Mouse (Mus musculus) hindlimb bud, embryonic 11.5 days (tissue): ENCODE results near the gene Hnrnpab.

ENCODE experiments used
- DNase-seq: peaks from one replicate; pipeline ENCODE4 v3.0.0-alpha.2; 2012; ENCODE audit warnings: low read depth, low spot score; ENCODE audit errors: extremely low spot score

The Hnrnpab gene

GRCm38 (mm10) chr11:51607096-51607738 lies 570 bp upstream of the Hnrnpab start:
- no peak for DNase-seq

GRCm38 (mm10) chr11:51605602-51606446 lies 823 bp downstream of the Hnrnpab start:
- no peak for DNase-seq

- DNase-seq = no peak
Observed at GRCm38 (mm10) chr11:51602253-51602652, 4.4 kb downstream of the Hnrnpab start.

DNA sequence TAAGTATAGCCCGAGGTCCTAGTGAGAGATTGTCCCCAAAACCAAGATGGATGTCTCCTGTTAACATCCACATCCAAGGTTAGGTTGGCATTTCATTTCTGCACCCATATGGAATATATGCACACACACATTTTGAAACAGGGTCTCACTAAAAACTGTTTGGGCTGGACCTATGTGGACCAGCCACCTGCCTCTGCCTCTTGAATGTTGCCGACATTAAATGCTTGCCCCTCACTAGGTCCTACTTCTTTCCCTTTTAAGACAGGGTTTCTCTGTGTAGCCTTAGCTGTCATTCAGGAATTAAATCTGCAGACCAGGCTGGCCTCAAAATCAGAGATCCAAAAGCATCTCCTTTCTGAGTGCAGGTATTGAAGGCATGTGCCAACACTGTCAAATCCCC lies 9.1 kb downstream of the Hnrnpab start:
- DNase-seq = no peak

- DNase-seq = no peak
Observed at GRCm38 (mm10) chr11:51595459-51596083, 11.1 kb downstream of the Hnrnpab start.

DNA sequence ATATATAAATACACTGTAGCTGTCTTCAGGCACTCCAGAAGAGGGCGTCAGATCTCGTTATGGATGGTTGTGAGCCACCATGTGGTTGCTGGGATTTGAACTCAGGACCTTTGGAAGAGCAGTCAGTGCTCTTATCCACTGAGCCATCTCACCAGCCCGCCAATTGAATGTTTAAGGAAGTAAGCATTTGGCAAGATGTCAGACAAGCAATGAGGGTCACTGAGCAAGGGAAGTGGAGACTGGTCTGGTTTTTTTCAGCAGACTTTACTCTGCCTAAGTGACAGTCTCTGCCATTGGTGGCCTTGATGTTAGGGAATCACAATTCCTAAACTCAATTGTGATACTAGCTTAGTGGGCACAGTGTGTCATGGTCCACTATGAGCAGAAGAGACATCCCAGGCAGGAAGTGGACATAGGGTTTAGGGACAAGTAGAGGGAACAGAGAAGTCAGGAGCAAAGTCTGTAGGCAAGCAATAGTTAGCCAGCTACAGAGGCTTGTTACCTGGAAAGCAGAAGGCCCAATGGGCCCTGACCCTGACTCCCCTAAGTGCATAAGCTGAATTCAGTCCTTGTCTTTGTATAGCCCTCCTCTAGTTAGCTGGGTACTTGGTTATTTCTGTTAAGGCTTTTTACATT lies 11.8 kb downstream of the Hnrnpab start:
- DNase-seq = no peak

GRCm38 (mm10) chr11:51593849-51594248 lies 12.8 kb downstream of the Hnrnpab start:
- no peak for DNase-seq

GRCm38 (mm10) chr11:51593368-51593767 lies 13.3 kb downstream of the Hnrnpab start:
- no peak for DNase-seq

GRCm38 (mm10) chr11:51591915-51592314 lies 14.7 kb downstream of the Hnrnpab start:
- DNase-seq = no peak

DNA sequence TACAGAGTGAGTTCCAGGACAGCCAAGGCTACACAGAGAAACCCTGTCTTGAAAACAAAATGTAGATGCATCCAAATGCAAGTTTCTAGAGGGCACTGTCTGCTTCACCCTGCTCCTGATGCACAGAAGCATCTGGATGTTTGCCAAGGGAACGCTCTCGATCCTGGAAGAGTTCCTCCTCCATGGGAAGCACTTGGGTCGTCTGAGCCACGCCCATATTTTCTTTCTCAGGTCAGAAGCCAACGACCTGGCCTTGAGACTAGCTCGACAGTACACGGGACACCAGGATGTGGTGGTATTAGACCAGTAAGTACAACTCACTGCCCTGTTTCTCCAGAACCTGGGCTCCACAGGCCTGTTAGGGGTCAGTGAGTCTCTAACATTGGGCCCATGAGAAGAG lies 15.5 kb downstream of the Hnrnpab start:
- DNase-seq = no peak

DNA sequence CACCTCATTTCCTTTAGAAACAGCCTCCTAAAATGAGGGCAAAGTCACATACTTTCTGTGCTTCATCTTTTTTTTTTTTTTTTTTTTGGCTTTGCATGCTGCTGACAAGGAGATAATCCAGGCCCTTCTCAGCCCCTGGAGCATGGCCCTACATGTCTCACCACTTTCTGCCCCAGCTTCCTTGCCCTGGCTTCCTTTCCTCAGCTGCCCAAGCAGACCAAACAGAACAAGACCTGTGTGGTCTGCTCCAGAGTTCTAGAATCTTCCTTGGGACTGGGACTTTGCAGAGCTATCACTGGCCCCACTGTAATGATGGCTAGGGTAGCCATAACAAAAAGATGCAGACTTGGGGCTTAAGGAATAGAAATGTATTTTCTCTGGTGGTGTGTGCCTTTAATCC lies 16.6 kb downstream of the Hnrnpab start:
- no peak for DNase-seq

DNA sequence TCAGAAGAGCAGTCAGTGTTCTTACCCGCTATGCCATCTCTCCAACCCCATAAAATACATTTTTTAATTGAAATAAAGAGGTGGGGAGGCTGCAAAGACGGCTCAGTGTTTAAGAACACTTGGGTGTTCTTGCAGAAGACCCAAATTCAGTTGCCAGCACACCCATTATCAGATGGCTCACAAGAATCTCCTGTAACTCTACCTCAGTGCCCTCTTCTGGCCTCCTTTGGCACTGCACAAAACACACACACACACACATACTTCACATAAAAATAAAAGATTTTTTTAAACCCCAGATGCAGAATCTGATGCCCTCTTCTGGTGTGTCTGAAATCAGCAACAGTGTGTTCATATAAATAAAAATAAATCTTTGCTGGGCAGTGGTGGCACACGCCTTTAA lies 17.8 kb downstream of the Hnrnpab start:
- no peak for DNase-seq

DNA sequence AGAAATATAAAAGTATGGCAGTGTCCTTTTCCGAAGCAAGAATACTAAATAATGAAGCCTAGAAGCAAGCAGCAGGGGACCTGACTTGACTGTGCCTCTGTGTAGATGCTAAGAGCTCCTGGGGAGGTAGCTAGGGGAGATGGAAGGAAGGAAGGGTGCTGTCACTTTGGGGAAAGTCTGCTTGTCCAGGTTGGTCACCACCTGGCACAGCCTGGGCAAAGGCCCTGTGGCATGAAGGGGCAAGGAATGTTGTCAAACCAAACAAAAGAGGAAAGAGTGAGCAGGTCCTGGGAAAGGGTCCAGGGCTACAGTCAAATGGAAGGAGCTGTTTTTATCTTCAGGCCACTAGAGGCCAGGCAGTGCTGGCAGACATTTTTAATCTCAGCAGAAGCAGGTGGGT lies 19.6 kb downstream of the Hnrnpab start:
- no peak for DNase-seq

DNA sequence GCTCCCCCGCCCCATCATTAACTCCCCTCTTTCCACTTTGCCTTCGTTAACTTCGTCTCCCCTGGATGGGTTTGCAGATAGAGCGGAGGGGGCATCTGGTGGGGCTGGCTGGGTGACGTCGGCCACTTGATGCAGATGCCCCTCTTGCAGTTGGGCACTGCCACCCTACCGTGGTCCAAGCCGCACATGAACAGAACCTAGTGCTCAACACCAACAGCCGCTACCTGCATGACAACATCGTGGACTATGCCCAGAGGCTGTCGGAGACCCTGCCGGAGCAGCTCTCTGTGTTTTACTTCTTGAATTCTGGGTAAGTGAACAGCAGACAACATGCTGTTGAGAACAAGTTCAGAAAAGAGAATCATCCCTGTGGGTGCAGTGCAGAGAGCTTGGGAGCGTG lies 20.2 kb downstream of the Hnrnpab start:
- DNase-seq = no peak

DNA sequence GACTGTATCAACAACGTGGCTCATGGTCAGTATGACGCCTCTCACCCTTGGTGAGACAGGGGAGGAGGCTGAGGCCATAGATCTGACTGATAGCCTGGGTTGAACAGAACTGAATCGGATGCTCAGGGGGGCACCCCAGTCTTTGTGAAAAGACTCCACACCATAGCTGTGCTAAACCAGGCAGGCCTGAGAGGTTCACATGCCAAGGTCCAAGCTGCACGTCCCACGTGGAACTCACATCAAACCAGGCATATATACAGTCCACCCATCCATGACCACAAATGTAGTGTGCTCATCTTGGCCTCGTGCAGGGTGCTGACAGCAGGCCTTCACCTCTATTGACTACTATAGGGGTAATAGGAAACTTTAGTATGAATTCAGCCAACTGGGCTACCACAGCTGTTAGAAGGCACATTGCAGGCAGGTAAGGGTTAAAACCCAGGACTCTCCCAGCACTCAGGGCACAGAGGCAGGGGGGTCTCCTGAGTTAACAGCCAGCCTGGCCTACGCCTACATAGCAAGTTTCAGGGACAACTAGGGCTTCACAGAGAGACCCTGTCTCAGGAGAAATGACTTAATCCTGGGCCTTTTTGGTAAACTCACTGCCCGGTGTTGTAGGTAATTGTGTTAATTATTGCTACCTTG lies 20.9 kb downstream of the Hnrnpab start:
- no peak for DNase-seq

DNA sequence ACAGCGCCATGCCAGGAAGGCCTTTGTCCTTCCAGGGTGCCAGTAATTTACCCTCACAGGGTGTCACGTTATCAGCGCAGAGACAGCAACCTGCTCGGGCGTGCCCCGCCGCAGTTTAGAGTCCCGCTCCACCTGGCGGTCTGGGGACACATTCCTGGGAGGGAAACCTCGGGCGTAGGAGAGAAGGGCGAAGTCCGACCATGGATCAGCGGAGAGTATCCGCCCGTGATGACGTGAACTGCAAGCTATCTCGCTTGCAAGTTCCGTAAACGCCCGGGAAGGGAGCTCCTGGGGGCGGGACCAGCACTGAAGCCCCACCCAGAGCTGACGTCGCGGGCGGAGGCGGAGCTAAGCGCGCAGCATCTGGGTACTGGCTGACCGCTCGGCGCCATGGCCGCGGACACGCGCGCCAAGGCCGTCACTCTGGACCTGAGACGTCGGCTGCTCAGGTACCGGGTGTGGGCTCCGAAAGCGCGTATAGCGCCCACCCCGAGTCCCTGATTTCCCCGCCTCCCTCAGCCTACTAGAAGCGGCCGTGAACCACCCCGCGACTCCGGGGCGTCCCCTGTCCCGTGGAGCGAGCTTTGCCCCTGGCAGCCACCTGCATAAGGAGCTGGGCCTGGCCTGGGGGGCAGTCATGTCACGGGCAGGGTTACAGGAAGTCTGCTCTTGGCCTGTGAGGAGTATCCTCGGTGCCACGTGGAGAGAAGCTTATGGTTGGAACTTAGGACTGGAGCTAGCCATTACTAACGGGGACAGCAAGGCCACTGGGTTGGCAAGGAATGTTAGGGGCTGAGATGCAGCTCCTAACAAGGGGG lies 22.0 kb downstream of the Hnrnpab start, which contains the start of gene Phykpl:
Phykpl (plus strand) TSS at position 327 of the 818 bp plus-strand sequence.
- peak; percentile 88 for DNase-seq

- no peak for DNase-seq
Observed at GRCm38 (mm10) chr11:51584057-51584430, 22.6 kb downstream of the Hnrnpab start.

- no peak for DNase-seq
Observed at GRCm38 (mm10) chr11:51582713-51583112, 23.9 kb downstream of the Hnrnpab start.

DNA sequence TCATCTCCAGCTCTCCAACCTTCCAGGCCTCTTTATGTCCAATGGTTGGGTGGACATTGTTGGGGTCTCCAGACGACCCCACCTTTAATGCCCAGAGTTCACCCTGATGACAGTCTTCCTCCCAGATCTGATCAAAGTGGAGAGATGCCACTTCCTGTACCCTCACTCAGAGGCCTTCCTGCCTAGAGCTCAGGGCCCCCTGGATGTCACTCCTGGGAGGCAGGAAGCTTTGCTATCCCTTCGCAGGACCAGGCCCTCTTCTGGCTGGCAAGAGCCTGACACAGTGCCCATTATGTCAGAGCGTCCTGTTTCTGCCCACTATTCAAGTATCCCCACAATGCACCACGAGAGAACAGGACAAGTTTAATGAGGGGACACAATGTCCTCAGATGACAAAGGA lies 27.6 kb downstream of the Hnrnpab start:
- DNase-seq = no peak

GRCm38 (mm10) chr11:51577587-51577986 lies 29.1 kb downstream of the Hnrnpab start:
- DNase-seq = no peak
